ENCODE assay signal across 16 mouse cellular contexts in genomic region chr19:4084984-4085383, GRCm38 (mm10). TPM values are rescaled to one million over a fixed set of nuclear protein-coding genes. Genes with fewer than 3 reads are reported as not detected.
DNase-seq lines count a peak whose midpoint lies in the region; ATAC-seq and TF ChIP-seq lines count a peak whose summit lies in the region.
"Had no signal": no experiment of that assay in that cellular context is flagged by ENCODE, and none has a peak within 500 bp of the region (broad histone marks: within the 10 kb centered on the region; RNA-seq: fewer than 3 reads in every experiment).

No protein-coding gene starts in this region.

- no peak overlapping the region for H3K9ac ChIP-seq in kidney, embryonic 16.5 days (replicated peaks; ENCODE audit: low read length)
- H3K9ac ChIP-seq in midbrain, postnatal 0 days (replicated peaks; ENCODE audit: low read length, poor library complexity, severe bottlenecking) = no peak overlapping the region
- H3K9ac ChIP-seq in midbrain, embryonic 15.5 days = no peak overlapping the region
- H3K9ac ChIP-seq in stomach, embryonic 16.5 days (ENCODE audit: low read length) = no peak overlapping the region
- H3K9ac ChIP-seq: limb, embryonic 13.5 days had no signal

- no peaks in the 10 kb centered on the region for H3K9me3 ChIP-seq in kidney, embryonic 16.5 days (ENCODE audit: low read length)
- no peaks in the 10 kb centered on the region for H3K9me3 ChIP-seq in midbrain, postnatal 0 days (ENCODE audit: low read length)
- H3K9me3 ChIP-seq in midbrain, embryonic 15.5 days = no peaks in the 10 kb centered on the region
- no peaks in the 10 kb centered on the region for H3K9me3 ChIP-seq in stomach, embryonic 16.5 days (replicated peaks; ENCODE audit: control insufficient read depth, low read length)
- H3K9me3 ChIP-seq: limb, embryonic 13.5 days had no signal

- no peak overlapping the region for H3K4me2 ChIP-seq in kidney, embryonic 16.5 days (replicated peaks; ENCODE audit: low read depth, low read length)
- no peak overlapping the region for H3K4me2 ChIP-seq in midbrain, postnatal 0 days (ENCODE audit: low read depth, low read length, poor library complexity, severe bottlenecking)
- no peak overlapping the region for H3K4me2 ChIP-seq in midbrain, embryonic 15.5 days
- H3K4me2 ChIP-seq in stomach, embryonic 16.5 days (ENCODE audit: low read depth, low read length) = no peak overlapping the region
- H3K4me2 ChIP-seq: limb, embryonic 13.5 days had no signal

- H3K4me1 ChIP-seq in kidney, embryonic 16.5 days (ENCODE audit: insufficient read depth, low read length) = no peaks in the 10 kb centered on the region
- no peaks in the 10 kb centered on the region for H3K4me1 ChIP-seq in midbrain, postnatal 0 days (ENCODE audit: insufficient read depth, low read length)
- no peaks in the 10 kb centered on the region for H3K4me1 ChIP-seq in midbrain, embryonic 15.5 days
- no peaks in the 10 kb centered on the region for H3K4me1 ChIP-seq in stomach, embryonic 16.5 days (ENCODE audit: control insufficient read depth, insufficient read depth, low read length)
- H3K4me1 ChIP-seq: limb, embryonic 13.5 days had no signal

- no peak for ATAC-seq in kidney, embryonic 16.5 days (ENCODE audit: low FRiP score, low TSS enrichment)
- ATAC-seq in midbrain, postnatal 0 days (ENCODE audit: low FRiP score) = no peak
- no peak for ATAC-seq in midbrain, embryonic 15.5 days (replicated peaks)
- ATAC-seq in stomach, embryonic 16.5 days (ENCODE audit: insufficient read depth, low FRiP score) = 0 out of 2 replicates have a peak, but pooled peaks have one; percentile 56

- 85% methylated on average over 1 of the region's 1 CpGs for WGBS in kidney, embryonic 16.5 days
- WGBS in midbrain, postnatal 0 days = 88% methylated on average over 1 of the region's 1 CpGs
- 81% methylated on average over 1 of the region's 1 CpGs for whole genome bisulfite sequencing in midbrain, embryonic 15.5 days
- 89% methylated on average over 1 of the region's 1 CpGs for WGBS in stomach, embryonic 16.5 days

- TF ChIP-seq CTCF in midbrain, postnatal 0 days (IDR thresholded peaks at IDR 0.05) = peak; percentile 44

- H3K27ac ChIP-seq in kidney, embryonic 16.5 days (ENCODE audit: low read length) = no peak overlapping the region
- H3K27ac ChIP-seq in midbrain, postnatal 0 days (ENCODE audit: low read depth, low read length) = no peak overlapping the region
- H3K27ac ChIP-seq in midbrain, embryonic 15.5 days = no peak overlapping the region
- no peak overlapping the region for H3K27ac ChIP-seq in stomach, embryonic 16.5 days (ENCODE audit: low read length)
- H3K27ac ChIP-seq: limb, embryonic 13.5 days had no signal

- no peaks in the 10 kb centered on the region for H3K27me3 ChIP-seq in kidney, embryonic 16.5 days (ENCODE audit: insufficient read depth, low read length)
- H3K27me3 ChIP-seq in midbrain, postnatal 0 days (ENCODE audit: insufficient read depth, low read length) = no peaks in the 10 kb centered on the region
- H3K27me3 ChIP-seq in midbrain, embryonic 15.5 days (replicated peaks) = 0 out of 2 replicates have a peak, but pooled peaks cover 6% of the 10 kb centered on the region
- no peaks in the 10 kb centered on the region for H3K27me3 ChIP-seq in stomach, embryonic 16.5 days (ENCODE audit: control insufficient read depth, insufficient read depth, low read length)
- H3K27me3 ChIP-seq: limb, embryonic 13.5 days had no signal

- DNase-seq in cerebellum, adult 11-12 months = peak; percentile 36
- no peak for DNase-seq in cerebellum, adult 11 months
- DNase-seq in kidney, adult 11 months = peak; percentile 39
- no peak for DNase-seq in midbrain, postnatal 0 days (ENCODE audit: low spot score)
- no peak for DNase-seq in right cerebral cortex, postnatal 14 days
- DNase-seq: embryo, embryonic 11 days; heart, postnatal 36 days; right cerebral cortex, adult 18-20 months; thymus, postnatal 25 days had no signal

- H3K36me3 ChIP-seq in kidney, embryonic 16.5 days (ENCODE audit: insufficient read depth, low read length) = no peaks in the 10 kb centered on the region
- no peaks in the 10 kb centered on the region for H3K36me3 ChIP-seq in midbrain, postnatal 0 days (ENCODE audit: insufficient read depth, low read length)
- no peaks in the 10 kb centered on the region for H3K36me3 ChIP-seq in midbrain, embryonic 15.5 days (replicated peaks)
- H3K36me3 ChIP-seq in stomach, embryonic 16.5 days (ENCODE audit: control insufficient read depth, insufficient read depth, low read length) = no peaks in the 10 kb centered on the region
- H3K36me3 ChIP-seq: limb, embryonic 13.5 days had no signal

- no peak overlapping the region for H3K4me3 ChIP-seq in kidney, embryonic 16.5 days (ENCODE audit: low read length)
- H3K4me3 ChIP-seq in midbrain, postnatal 0 days (ENCODE audit: low read depth, low read length) = no peak overlapping the region
- no peak overlapping the region for H3K4me3 ChIP-seq in midbrain, embryonic 15.5 days
- no peak overlapping the region for H3K4me3 ChIP-seq in stomach, embryonic 16.5 days (replicated peaks; ENCODE audit: low read length)
- H3K4me3 ChIP-seq: limb, embryonic 13.5 days had no signal

RNA-seq across cellular contexts. Expression of gene Cabp2, which starts 3.6 kb away (rescaled TPM):
- polyA plus RNA-seq in kidney, embryonic 16.5 days (2015; fragmentation: Nextera tagmentation; extraction: Ambion mirVana) = 0.21 and 0.96 TPM in 2 replicates
- total RNA-seq in midbrain, postnatal 0 days (2014; rRNA removed) = not detected in 2 replicates
- polyA plus RNA-seq in midbrain, postnatal 0 days (2015; fragmentation: Nextera tagmentation; extraction: Ambion mirVana) = not detected in 2 replicates
- 0.22 TPM in 1 of 2 replicates, not detected in the other for polyA plus RNA-seq in midbrain, embryonic 15.5 days (2015; fragmentation: Nextera tagmentation; extraction: Ambion mirVana)
- polyA plus RNA-seq in stomach, embryonic 16.5 days (2015; fragmentation: Nextera tagmentation; extraction: Ambion mirVana) = 2.9 and 4.2 TPM in 2 replicates
- total RNA-seq: heart, postnatal 36 days; megakaryocyte progenitor cell, adult 5-6 weeks had no signal
- polyA plus RNA-seq: C2C12; limb, embryonic 13.5 days; neural tube, embryonic 14.5 days had no signal

RNA-seq across cellular contexts. Expression of gene Cdk2ap2, which starts 12.0 kb away (rescaled TPM):
- polyA plus RNA-seq in kidney, embryonic 16.5 days (2015; fragmentation: Nextera tagmentation; extraction: Ambion mirVana) = 135 and 138 TPM in 2 replicates
- 37.4 and 45.6 TPM in 2 replicates for total RNA-seq in midbrain, postnatal 0 days (2014; rRNA removed)
- 60.5 and 64.2 TPM in 2 replicates for polyA plus RNA-seq in midbrain, postnatal 0 days (2015; fragmentation: Nextera tagmentation; extraction: Ambion mirVana)
- polyA plus RNA-seq in midbrain, embryonic 15.5 days (2015; fragmentation: Nextera tagmentation; extraction: Ambion mirVana) = 92.3 and 92.9 TPM in 2 replicates
- 115 and 128 TPM in 2 replicates for polyA plus RNA-seq in stomach, embryonic 16.5 days (2015; fragmentation: Nextera tagmentation; extraction: Ambion mirVana)

RNA-seq across cellular contexts. Expression of gene Pitpnm1, which starts 14.8 kb away (rescaled TPM):
- polyA plus RNA-seq in kidney, embryonic 16.5 days (2015; fragmentation: Nextera tagmentation; extraction: Ambion mirVana) = 20.0 and 22.2 TPM in 2 replicates
- 162 and 187 TPM in 2 replicates for total RNA-seq in midbrain, postnatal 0 days (2014; rRNA removed)
- polyA plus RNA-seq in midbrain, postnatal 0 days (2015; fragmentation: Nextera tagmentation; extraction: Ambion mirVana) = 127 and 134 TPM in 2 replicates
- polyA plus RNA-seq in midbrain, embryonic 15.5 days (2015; fragmentation: Nextera tagmentation; extraction: Ambion mirVana) = 97.7 and 102 TPM in 2 replicates
- 13.8 and 14.9 TPM in 2 replicates for polyA plus RNA-seq in stomach, embryonic 16.5 days (2015; fragmentation: Nextera tagmentation; extraction: Ambion mirVana)

RNA-seq across cellular contexts. Expression of gene Gstp3, which starts 25.6 kb away (rescaled TPM):
- polyA plus RNA-seq in kidney, embryonic 16.5 days (2015; fragmentation: Nextera tagmentation; extraction: Ambion mirVana) = 0.36 and 0.49 TPM in 2 replicates
- not detected in 2 replicates for total RNA-seq in midbrain, postnatal 0 days (2014; rRNA removed)
- polyA plus RNA-seq in midbrain, postnatal 0 days (2015; fragmentation: Nextera tagmentation; extraction: Ambion mirVana) = not detected in 2 replicates
- polyA plus RNA-seq in midbrain, embryonic 15.5 days (2015; fragmentation: Nextera tagmentation; extraction: Ambion mirVana) = not detected in 2 replicates
- polyA plus RNA-seq in stomach, embryonic 16.5 days (2015; fragmentation: Nextera tagmentation; extraction: Ambion mirVana) = 5.3 and 6.1 TPM in 2 replicates
- total RNA-seq: heart, postnatal 36 days had no signal
- polyA plus RNA-seq: limb, embryonic 13.5 days; neural tube, embryonic 14.5 days had no signal

RNA-seq across cellular contexts. Expression of gene Gstp2, which starts 39.2 kb away (rescaled TPM):
- 2.5 and 9.6 TPM in 2 replicates for polyA plus RNA-seq in kidney, embryonic 16.5 days (2015; fragmentation: Nextera tagmentation; extraction: Ambion mirVana)
- total RNA-seq in midbrain, postnatal 0 days (2014; rRNA removed) = 3.6 TPM in 1 of 2 replicates, not detected in the other
- 2.4 and 4.1 TPM in 2 replicates for polyA plus RNA-seq in midbrain, postnatal 0 days (2015; fragmentation: Nextera tagmentation; extraction: Ambion mirVana)
- polyA plus RNA-seq in midbrain, embryonic 15.5 days (2015; fragmentation: Nextera tagmentation; extraction: Ambion mirVana) = 2.7 and 5.6 TPM in 2 replicates
- 24.2 and 28.7 TPM in 2 replicates for polyA plus RNA-seq in stomach, embryonic 16.5 days (2015; fragmentation: Nextera tagmentation; extraction: Ambion mirVana)
- total RNA-seq: megakaryocyte progenitor cell, adult 5-6 weeks had no signal
- polyA plus RNA-seq: neural tube, embryonic 14.5 days had no signal

Comparison
In these comparisons a context has a peak if more than half of its experiments do, and no peak if none do; other contexts are left out.
1. DNase-seq: peak in cerebellum, adult 11-12 months (single experiment) and kidney, adult 11 months (single experiment); none in cerebellum, adult 11 months (single experiment), midbrain, postnatal 0 days (single experiment) and right cerebral cortex, postnatal 14 days (single experiment).